Comparison of ENCODE assay signal across 29 mouse cellular contexts in genomic region chr6:47456853-47457252, GRCm38 (mm10). TPM values are rescaled to one million over a fixed set of nuclear protein-coding genes. Genes with fewer than 3 reads are reported as not detected.
A peak's percentile ranks its signal among the peaks of the same experiment; 100 is the strongest.
DNase-seq lines count a peak whose midpoint lies in the region; ATAC-seq and TF ChIP-seq lines count a peak whose summit lies in the region.
"Had no signal": no experiment of that assay in that cellular context is flagged by ENCODE, and none has a peak within 500 bp of the region (broad histone marks: within the 10 kb centered on the region; RNA-seq: fewer than 3 reads in every experiment).

No protein-coding gene starts in this region.

- WGBS in embryonic facial prominence, embryonic 14.5 days: 52% methylated on average over 2 of the region's 2 CpGs
- WGBS in embryonic facial prominence, embryonic 10.5 days: 91% methylated on average over 2 of the region's 2 CpGs

- H3K4me3 ChIP-seq in embryonic facial prominence, embryonic 14.5 days (ENCODE audit: low read depth, low read length): no peak overlapping the region
- no peak overlapping the region for H3K4me3 ChIP-seq in embryonic facial prominence, embryonic 10.5 days
- peak overlapping the region; percentile 21; the same call in 1 of the 2 replicates for H3K4me3 ChIP-seq in testis, adult 2 months (ENCODE audit: control insufficient read depth, low read depth, low read length)
- H3K4me3 ChIP-seq: gastrocnemius, adult 2 months; hindbrain, embryonic 12.5 days; intestine, embryonic 15.5 days; limb, embryonic 12.5 days; stomach, embryonic 15.5 days had no signal

- H3K27me3 ChIP-seq in embryonic facial prominence, embryonic 14.5 days (replicated peaks; ENCODE audit: control insufficient read depth, insufficient read depth, low read length): no peaks in the 10 kb centered on the region
- H3K27me3 ChIP-seq in embryonic facial prominence, embryonic 10.5 days (replicated peaks; ENCODE audit: low read depth, poor library complexity, severe bottlenecking): no peaks in the 10 kb centered on the region
- no peaks in the 10 kb centered on the region for H3K27me3 ChIP-seq in testis, adult 2 months (ENCODE audit: control insufficient read depth, insufficient read depth, low read length)
- H3K27me3 ChIP-seq: embryonic facial prominence, embryonic 15.5 days; forebrain, embryonic 12.5 days; hindbrain, embryonic 12.5 days; intestine, embryonic 15.5 days; limb, embryonic 12.5 days; stomach, embryonic 15.5 days had no signal

- peak overlapping the region; percentile 69; the same call in 1 of the 2 replicates for H3K4me2 ChIP-seq in embryonic facial prominence, embryonic 14.5 days (ENCODE audit: low read depth, low read length)
- H3K4me2 ChIP-seq: stomach, embryonic 15.5 days had no signal

- no peak for TF ChIP-seq POLR2A in testis, adult 2 months (IDR thresholded peaks at IDR 0.05; ENCODE audit: control insufficient read depth, low read depth, low read length)

- peak; percentile 25 for DNase-seq in embryonic facial prominence, embryonic 14.5 days (ENCODE audit: low spot score)
- no peak for DNase-seq in embryonic facial prominence, embryonic 10.5 days (ENCODE audit: low spot score)
- DNase-seq in kidney, postnatal 25 days: peak; percentile 37 to 49
- no peak for DNase-seq in kidney, postnatal 14 days
- no peak for DNase-seq in testis, postnatal 10 days (ENCODE audit: low spot score)
- no peak for DNase-seq in urinary bladder, adult 2 months (ENCODE audit: low spot score)
- DNase-seq: adrenal gland, adult 8-10 months; cerebellum, adult 11 months; cerebellum, adult 9-11 months; gastrocnemius, adult 2 months; gastrocnemius, postnatal 36 days; heart, adult 18-20 months; heart, postnatal 36 days; layer of hippocampus, adult 9-11 months; lung, postnatal 36 days; right cerebral cortex, postnatal 25 days; thymus, adult 2 months; thymus, postnatal 36 days had no signal

- no peaks in the 10 kb centered on the region for H3K36me3 ChIP-seq in embryonic facial prominence, embryonic 14.5 days (ENCODE audit: control insufficient read depth, insufficient read depth, low read length)
- peaks cover 17% of the 10 kb centered on the region; the same call in 1 of the 2 replicates for H3K36me3 ChIP-seq in embryonic facial prominence, embryonic 10.5 days (replicated peaks)
- H3K36me3 ChIP-seq in testis, adult 2 months (ENCODE audit: control insufficient read depth, insufficient read depth, low read length): no peaks in the 10 kb centered on the region
- H3K36me3 ChIP-seq: embryonic facial prominence, embryonic 15.5 days; forebrain, embryonic 12.5 days; hindbrain, embryonic 12.5 days; intestine, embryonic 15.5 days; limb, embryonic 12.5 days; stomach, embryonic 15.5 days had no signal

- no peak overlapping the region for H3K27ac ChIP-seq in embryonic facial prominence, embryonic 14.5 days (replicated peaks; ENCODE audit: low read depth, low read length)
- H3K27ac ChIP-seq in embryonic facial prominence, embryonic 10.5 days (replicated peaks): no peak overlapping the region
- no peak overlapping the region for H3K27ac ChIP-seq in testis, adult 2 months (ENCODE audit: control insufficient read depth, insufficient read depth, low read depth, low read length)
- H3K27ac ChIP-seq: embryonic facial prominence, embryonic 15.5 days; forebrain, embryonic 12.5 days; hindbrain, embryonic 12.5 days; hindbrain, postnatal 0 days; intestine, embryonic 15.5 days; limb, embryonic 12.5 days; stomach, embryonic 15.5 days had no signal

- peaks cover 26% of the 10 kb centered on the region for H3K4me1 ChIP-seq in embryonic facial prominence, embryonic 14.5 days (ENCODE audit: control insufficient read depth, insufficient read depth, low read length)
- peaks cover 20% of the 10 kb centered on the region for H3K4me1 ChIP-seq in embryonic facial prominence, embryonic 10.5 days
- H3K4me1 ChIP-seq in testis, adult 2 months (ENCODE audit: control insufficient read depth, insufficient read depth, low read length): peaks cover 2% of the 10 kb centered on the region; the same call in 1 of the 2 replicates
- H3K4me1 ChIP-seq: intestine, embryonic 15.5 days had no signal

- H3K9me3 ChIP-seq in embryonic facial prominence, embryonic 14.5 days (ENCODE audit: control insufficient read depth, low read length): no peaks in the 10 kb centered on the region
- H3K9me3 ChIP-seq in embryonic facial prominence, embryonic 10.5 days: no peaks in the 10 kb centered on the region
- H3K9me3 ChIP-seq: embryonic facial prominence, embryonic 15.5 days; forebrain, embryonic 12.5 days; hindbrain, embryonic 12.5 days; intestine, embryonic 15.5 days; limb, embryonic 12.5 days; stomach, embryonic 15.5 days had no signal

- TF ChIP-seq CTCF in testis, adult 2 months (IDR thresholded peaks at IDR 0.05; ENCODE audit: control insufficient read depth, insufficient read depth, insufficient replicate concordance, low read depth, low read length): no peak

- no peak for ATAC-seq in embryonic facial prominence, embryonic 14.5 days (ENCODE audit: low read depth)
- ATAC-seq: activated CD4-positive, CD25-positive, alpha-beta regulatory T cell, adult 4 months; CD4-positive, CD25-positive, alpha-beta regulatory T cell, adult 4 months; hindbrain, postnatal 0 days; intestine, embryonic 15.5 days; midbrain, embryonic 16.5 days had no signal

- H3K9ac ChIP-seq in embryonic facial prominence, embryonic 14.5 days (ENCODE audit: low read depth, low read length): no peak overlapping the region
- H3K9ac ChIP-seq: embryonic facial prominence, embryonic 15.5 days; hindbrain, embryonic 12.5 days; intestine, embryonic 15.5 days; limb, embryonic 12.5 days; stomach, embryonic 15.5 days had no signal

RNA-seq across cellular contexts. Expression of gene Cul1, which starts 3.7 kb away (rescaled TPM):
- 132 and 142 TPM in 2 replicates for polyA plus RNA-seq in embryonic facial prominence, embryonic 14.5 days (2014; fragmentation: Nextera tagmentation; extraction: Ambion mirVana)
- 185 and 187 TPM in 2 replicates for polyA plus RNA-seq in embryonic facial prominence, embryonic 10.5 days (2016; fragmentation: Nextera tagmentation; extraction: Ambion mirVana)
- polyA plus RNA-seq in testis, adult 2 months (2012; rRNA removed): 45.5 and 56.3 TPM in 2 replicates
- polyA plus RNA-seq in urinary bladder, adult 2 months (2012; rRNA removed): 109 and 129 TPM in 2 replicates

Comparison
In these comparisons a context has a peak if more than half of its experiments do, and no peak if none do; other contexts are left out.
1. DNase-seq: peak in embryonic facial prominence, embryonic 14.5 days (single experiment) and kidney, postnatal 25 days (2 of 2); none in embryonic facial prominence, embryonic 10.5 days (single experiment), kidney, postnatal 14 days (single experiment), testis, postnatal 10 days (single experiment) and urinary bladder, adult 2 months (single experiment).